Mouse (Mus musculus): Measurements from ENCODE around the gene Olfr106-ps.

Gene Olfr106-ps

DNA sequence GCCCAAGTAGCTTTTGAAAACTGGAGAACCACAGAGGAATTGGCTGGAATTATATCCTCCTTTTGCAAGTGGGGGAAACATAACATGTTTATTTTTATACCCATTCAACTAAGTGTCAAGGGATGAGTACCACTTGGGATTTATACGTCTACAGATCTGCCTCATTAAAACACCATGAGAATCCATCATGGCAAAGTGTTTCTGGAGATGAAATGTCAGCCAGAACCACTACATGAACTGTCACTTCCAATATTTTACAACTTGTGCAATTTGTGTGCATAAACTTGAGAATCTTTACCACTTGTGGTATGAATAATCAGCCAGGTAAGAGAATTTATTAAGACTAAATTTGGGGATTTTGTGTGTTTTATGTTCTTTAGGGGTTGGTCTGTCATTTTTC lies at the start of gene Olfr106-ps:
Gene Olfr106-ps (plus strand): TSS at position 301 of the 400 bp plus-strand sequence.
- DNase-seq (ENCODE audit: low read depth): no peak

DNA sequence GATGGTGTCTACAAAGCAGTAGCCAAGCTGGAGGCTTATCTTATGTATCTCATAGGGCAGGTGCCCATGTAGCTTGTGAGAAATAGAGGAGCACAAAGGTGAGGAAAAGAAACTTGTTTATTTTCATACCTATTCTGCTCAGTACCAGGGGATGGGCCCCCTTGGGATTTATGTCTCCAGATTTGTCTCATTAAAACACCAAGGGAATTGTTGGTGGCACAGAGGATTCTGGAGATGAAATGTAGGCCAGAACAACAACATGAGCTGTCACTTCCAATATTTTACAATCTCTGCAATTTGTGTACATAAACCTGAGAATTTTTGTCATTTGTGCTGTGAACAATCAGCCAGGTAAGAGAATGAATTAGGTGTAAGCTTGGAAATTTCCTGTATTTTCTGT lies 30.9 kb upstream of the Olfr106-ps start, which contains the start of gene Olfr104-ps:
Gene Olfr104-ps (plus strand): TSS at position 301 of the 400 bp plus-strand sequence.
- no peak for DNase-seq (ENCODE audit: low read depth)

DNA sequence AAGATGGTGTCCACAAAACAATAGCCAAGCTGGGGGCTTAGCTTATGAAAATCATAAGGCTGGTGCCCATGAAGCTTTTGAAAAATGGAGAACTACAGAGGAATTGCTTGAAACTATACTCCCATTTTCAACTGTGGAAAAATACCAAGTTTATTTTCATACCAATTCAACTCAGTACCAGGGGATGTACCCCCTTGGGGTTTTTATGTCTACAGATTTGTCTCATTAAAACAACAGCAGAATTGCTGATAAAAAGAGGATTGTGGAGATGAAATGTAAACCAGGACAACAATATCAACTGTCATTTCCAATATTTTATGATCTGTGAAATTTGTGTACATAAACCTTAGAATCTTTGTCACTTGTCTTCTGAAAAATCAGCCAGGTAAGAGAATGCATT lies 11.5 kb upstream of the Olfr106-ps start, which contains the start of gene Olfr105-ps:
Gene Olfr105-ps (plus strand): TSS at position 301 of the 400 bp plus-strand sequence.
- DNase-seq (ENCODE audit: low read depth): no peak

DNA sequence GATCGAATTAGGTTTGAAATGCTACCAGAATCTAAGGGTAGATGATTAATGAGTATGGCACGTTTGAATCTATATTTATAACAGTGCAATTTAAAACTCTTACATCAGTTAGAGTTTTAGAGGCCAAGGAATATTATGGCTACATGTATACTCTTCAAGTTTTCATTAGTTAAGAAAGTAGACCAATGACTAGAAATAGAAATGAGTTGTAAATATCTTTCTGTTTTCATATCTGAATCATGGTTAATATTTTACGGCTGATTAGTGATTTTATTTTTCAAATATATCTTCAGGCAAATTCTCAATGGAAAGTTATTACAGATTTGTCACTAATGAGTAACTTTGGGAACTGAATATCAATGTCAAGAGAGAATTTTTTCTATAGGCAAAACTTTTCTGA lies 8.7 kb downstream of the Olfr106-ps start, which contains the start of gene Olfr107:
Gene Olfr107 (plus strand): TSS at position 301 of the 400 bp plus-strand sequence.
- DNase-seq (ENCODE audit: low read depth): no peak

DNA sequence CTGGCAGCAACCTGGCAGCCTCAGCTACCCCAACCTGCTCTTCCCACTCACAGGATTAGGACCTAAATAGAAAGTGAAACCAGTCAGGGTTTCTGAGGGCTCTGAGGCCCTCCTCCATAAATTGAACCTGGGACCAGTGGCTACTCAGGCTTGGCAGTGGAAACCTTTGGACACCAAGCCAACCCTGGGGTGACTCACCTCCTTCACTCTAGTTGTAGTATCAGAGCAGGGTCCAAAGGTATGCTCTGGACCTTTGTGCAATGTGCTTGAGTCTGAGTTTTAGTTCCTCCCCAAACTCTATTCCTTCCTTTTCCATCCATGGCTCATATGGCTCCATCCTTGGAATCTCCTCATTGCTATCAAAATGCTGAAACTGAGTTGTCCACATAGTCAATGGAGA lies 23.2 kb downstream of the Olfr106-ps start:
- DNase-seq (ENCODE audit: low read depth): no peak

DNA sequence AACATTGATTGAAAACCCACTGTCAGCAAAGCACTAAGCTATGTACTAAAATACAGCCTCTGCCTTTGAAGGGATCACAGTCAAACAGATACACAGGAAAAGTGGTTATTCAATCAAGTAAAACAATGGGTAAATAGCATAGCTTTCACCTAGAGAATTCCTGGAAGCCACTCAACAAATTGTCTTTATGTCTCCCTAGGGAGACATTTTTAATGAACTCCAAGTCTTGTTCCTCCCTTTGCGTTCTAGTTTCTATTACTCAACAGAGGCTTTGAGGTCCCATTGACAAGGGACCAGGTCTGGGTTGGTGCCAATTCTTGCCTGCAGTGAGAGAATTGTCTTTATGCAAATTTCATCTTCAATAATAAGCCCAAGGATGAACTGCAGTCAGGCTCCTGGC lies 55.0 kb downstream of the Olfr106-ps start, which contains the start of gene Olfr108:
Gene Olfr108 (plus strand): TSS at position 301 of the 400 bp plus-strand sequence.
- DNase-seq (ENCODE audit: low read depth): no peak

Data from induced T-regulatory cell, adult 2 months (primary cell).